Mouse (Mus musculus) brain, embryonic 14.5 days (tissue): ENCODE results near the gene Mcpt4.

Experiments used
- CTCF ChIP-seq: fragments of 200-500 bp; IDR thresholded peaks from 2 replicates; pipeline ENCODE4 v1.5.1; 2012; ENCODE audit warnings: inconsistent platforms, mild to moderate bottlenecking, moderate library complexity, borderline replicate concordance; ENCODE audit not compliant: insufficient read depth, insufficient read length; ENCODE audit errors: extremely low read depth
- POLR2A ChIP-seq: fragments of 200-500 bp; IDR thresholded peaks from 2 replicates; pipeline ENCODE4 v1.6.1; 2012; ENCODE audit warnings: mild to moderate bottlenecking, inconsistent platforms, borderline replicate concordance; ENCODE audit not compliant: poor library complexity, insufficient read depth, insufficient read length, severe bottlenecking; ENCODE audit errors: extremely low read depth

GRCm38 (mm10) chr14:56082016-56082415 lies 19.9 kb upstream of the Mcpt4 start:
- TF ChIP-seq CTCF (no peak), POLR2A (no peak)
